Mouse (Mus musculus): ENCODE measurements at regions not wholly inside any gene's neighbourhood (a gene's known extent, or its start where the extent isn't known, plus 50 kb on each side); places are given as distances from the start of the nearest gene placed in this dataset.

- no peaks in the 10 kb centered on the region for H3K4me1 ChIP-seq (ENCODE audit: control insufficient read depth, insufficient read depth, low read length)
- TF ChIP-seq POLR2A (IDR thresholded peaks at IDR 0.05; ENCODE audit: borderline replicate concordance, low read depth, low read length) (no peak), CTCF (IDR thresholded peaks at IDR 0.05; ENCODE audit: low read depth, low read length) (no peak)
- no peak overlapping the region for H3K27ac ChIP-seq (ENCODE audit: insufficient read depth, low read depth, low read length)
- H3K4me3 ChIP-seq (ENCODE audit: insufficient read depth, low read length) = no peak overlapping the region
These were observed 185.8 kb upstream of the Kcnab2 start for GRCm38 (mm10) chr4:152663482-152663881.

DNA sequence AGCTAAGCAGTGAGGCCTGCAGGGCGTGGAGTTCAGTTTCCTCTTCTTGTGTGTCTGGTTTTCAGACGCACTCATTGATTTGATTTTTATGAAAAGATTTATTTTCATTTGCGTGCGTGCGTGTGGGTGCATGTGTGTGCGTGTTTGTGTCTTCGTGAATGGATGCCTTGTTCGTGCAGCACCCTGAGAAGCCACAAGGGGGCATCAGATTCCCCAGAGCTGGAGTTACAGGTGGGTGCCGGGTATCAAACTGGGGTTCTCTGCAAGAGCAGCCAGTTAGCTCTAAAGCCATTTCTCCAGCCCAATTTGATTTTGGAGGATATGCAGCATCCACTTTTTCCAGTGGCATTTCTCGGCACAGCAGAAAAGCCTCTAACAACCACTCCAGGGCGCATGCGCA, 185.4 kb upstream of the Kcnab2 start:
- H3K4me3 ChIP-seq (ENCODE audit: insufficient read depth, low read length) = no peak overlapping the region
- no peak overlapping the region for H3K27ac ChIP-seq (ENCODE audit: insufficient read depth, low read depth, low read length)
- TF ChIP-seq POLR2A (IDR thresholded peaks at IDR 0.05; ENCODE audit: borderline replicate concordance, low read depth, low read length) (no peak), CTCF (IDR thresholded peaks at IDR 0.05; ENCODE audit: low read depth, low read length) (no peak)
- H3K4me1 ChIP-seq (ENCODE audit: control insufficient read depth, insufficient read depth, low read length) = no peaks in the 10 kb centered on the region

GRCm38 (mm10) chr4:152662439-152662838, 184.8 kb upstream of the Kcnab2 start:
- TF ChIP-seq POLR2A (IDR thresholded peaks at IDR 0.05; ENCODE audit: borderline replicate concordance, low read depth, low read length) (no peak), CTCF (IDR thresholded peaks at IDR 0.05; ENCODE audit: low read depth, low read length) (no peak)

DNA sequence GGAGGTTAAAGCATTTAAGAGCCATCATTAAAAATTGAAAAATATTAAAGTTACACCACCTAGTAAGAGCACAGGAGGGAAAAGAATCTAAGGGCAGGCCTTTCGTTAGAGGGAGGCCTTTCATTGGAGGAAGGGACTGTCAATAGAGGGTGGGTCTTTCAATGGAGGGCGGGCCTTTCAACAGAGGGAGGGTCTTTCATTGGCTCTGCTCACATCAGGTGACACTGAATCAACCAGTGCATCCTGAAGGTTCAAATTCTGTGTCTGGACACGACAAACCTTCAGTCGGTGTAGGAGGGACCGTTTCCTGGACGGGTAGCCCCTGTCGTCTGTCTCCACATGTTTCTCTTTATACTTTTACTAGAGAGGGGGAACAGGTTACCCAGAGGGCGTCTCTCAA, 172.5 kb upstream of the Kcnab2 start:
- TF ChIP-seq CTCF (IDR thresholded peaks at IDR 0.05; ENCODE audit: low read depth, low read length) (no peak), POLR2A (IDR thresholded peaks at IDR 0.05; ENCODE audit: borderline replicate concordance, low read depth, low read length) (no peak)
- Histone ChIP-seq H3K27ac (ENCODE audit: insufficient read depth, low read depth, low read length) (no peak overlapping the region), H3K4me3 (ENCODE audit: insufficient read depth, low read length) (no peak overlapping the region), H3K4me1 (ENCODE audit: control insufficient read depth, insufficient read depth, low read length) (no peaks in the 10 kb centered on the region)

More at GRCm38 (mm10) chr4:152662439-152662838, 184.8 kb upstream of the Kcnab2 start:
- H3K4me3 ChIP-seq (ENCODE audit: insufficient read depth, low read length) = no peak overlapping the region
- no peaks in the 10 kb centered on the region for H3K4me1 ChIP-seq (ENCODE audit: control insufficient read depth, insufficient read depth, low read length)
- H3K27ac ChIP-seq (ENCODE audit: insufficient read depth, low read depth, low read length) = no peak overlapping the region

GRCm38 (mm10) chr4:152647620-152648019, 169.9 kb upstream of the Kcnab2 start:
- H3K27ac ChIP-seq (ENCODE audit: insufficient read depth, low read depth, low read length) = no peak overlapping the region
- H3K4me3 ChIP-seq (ENCODE audit: insufficient read depth, low read length) = no peak overlapping the region
- H3K4me1 ChIP-seq (ENCODE audit: control insufficient read depth, insufficient read depth, low read length) = no peaks in the 10 kb centered on the region
- TF ChIP-seq CTCF (IDR thresholded peaks at IDR 0.05; ENCODE audit: low read depth, low read length) (no peak), POLR2A (IDR thresholded peaks at IDR 0.05; ENCODE audit: borderline replicate concordance, low read depth, low read length) (no peak)

DNA sequence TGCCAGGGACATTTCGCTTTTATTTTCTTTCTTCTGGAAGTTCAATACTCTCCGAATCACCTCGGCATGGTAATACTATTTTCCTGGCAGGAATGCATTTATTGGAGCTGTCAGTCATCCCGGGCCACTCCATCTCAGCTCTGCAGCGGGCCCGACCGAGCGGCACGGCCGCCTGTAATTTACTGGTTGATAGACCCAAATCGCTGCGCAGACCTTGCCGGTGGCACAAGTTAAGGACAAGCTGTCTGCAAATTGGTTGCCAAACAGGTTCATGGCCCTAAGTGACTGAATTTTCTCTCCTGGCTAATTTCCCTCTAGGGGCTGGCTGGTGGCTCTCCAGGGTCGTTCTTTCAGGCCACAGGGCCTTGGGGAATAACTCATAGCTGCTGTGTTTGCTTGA, 169.4 kb upstream of the Kcnab2 start:
- no peak overlapping the region for H3K27ac ChIP-seq (ENCODE audit: insufficient read depth, low read depth, low read length)
- H3K4me3 ChIP-seq (ENCODE audit: insufficient read depth, low read length) = no peak overlapping the region
- no peaks in the 10 kb centered on the region for H3K4me1 ChIP-seq (ENCODE audit: control insufficient read depth, insufficient read depth, low read length)
- TF ChIP-seq CTCF (IDR thresholded peaks at IDR 0.05; ENCODE audit: low read depth, low read length) = no peak
- TF ChIP-seq POLR2A (IDR thresholded peaks at IDR 0.05; ENCODE audit: borderline replicate concordance, low read depth, low read length) = no peak

- no peak for TF ChIP-seq CTCF (IDR thresholded peaks at IDR 0.05; ENCODE audit: low read depth, low read length)
- no peak for TF ChIP-seq POLR2A (IDR thresholded peaks at IDR 0.05; ENCODE audit: borderline replicate concordance, low read depth, low read length)
- H3K27ac ChIP-seq (ENCODE audit: insufficient read depth, low read depth, low read length) = no peak overlapping the region
- no peaks in the 10 kb centered on the region for H3K4me1 ChIP-seq (ENCODE audit: control insufficient read depth, insufficient read depth, low read length)
- H3K4me3 ChIP-seq (ENCODE audit: insufficient read depth, low read length) = no peak overlapping the region
These were observed 159.4 kb upstream of the Kcnab2 start for GRCm38 (mm10) chr4:152637088-152637487.

DNA sequence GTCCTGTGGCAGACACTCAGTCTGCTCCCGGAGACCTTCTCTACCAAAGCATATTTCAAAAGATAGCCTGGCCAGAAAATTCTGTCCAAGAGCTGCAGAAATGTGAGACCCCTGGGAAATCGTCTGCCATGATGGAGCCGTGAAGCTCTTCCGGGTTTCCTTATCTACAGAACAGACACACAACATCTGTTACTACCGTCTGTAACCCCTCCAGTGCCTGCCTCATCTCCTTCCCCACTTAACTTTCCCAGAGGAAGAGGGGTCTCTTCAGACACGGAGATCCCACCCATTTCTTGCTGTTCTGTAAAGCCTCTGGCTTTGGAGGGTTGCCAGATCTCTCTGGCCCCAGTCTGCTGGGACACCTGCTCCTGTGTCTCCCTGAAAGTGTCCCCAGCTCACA, 156.2 kb upstream of the Kcnab2 start:
- H3K27ac ChIP-seq (ENCODE audit: insufficient read depth, low read depth, low read length) = no peak overlapping the region
- TF ChIP-seq CTCF (IDR thresholded peaks at IDR 0.05; ENCODE audit: low read depth, low read length) (no peak), POLR2A (IDR thresholded peaks at IDR 0.05; ENCODE audit: borderline replicate concordance, low read depth, low read length) (no peak)
- no peaks in the 10 kb centered on the region for H3K4me1 ChIP-seq (ENCODE audit: control insufficient read depth, insufficient read depth, low read length)
- H3K4me3 ChIP-seq (ENCODE audit: insufficient read depth, low read length) = no peak overlapping the region

GRCm38 (mm10) chr4:152628111-152628510, 150.4 kb upstream of the Kcnab2 start:
- Histone ChIP-seq H3K4me3 (ENCODE audit: insufficient read depth, low read length) (no peak overlapping the region), H3K4me1 (ENCODE audit: control insufficient read depth, insufficient read depth, low read length) (no peaks in the 10 kb centered on the region), H3K27ac (ENCODE audit: insufficient read depth, low read depth, low read length) (no peak overlapping the region)
- TF ChIP-seq POLR2A (IDR thresholded peaks at IDR 0.05; ENCODE audit: borderline replicate concordance, low read depth, low read length) (no peak), CTCF (IDR thresholded peaks at IDR 0.05; ENCODE audit: low read depth, low read length) (no peak)

DNA sequence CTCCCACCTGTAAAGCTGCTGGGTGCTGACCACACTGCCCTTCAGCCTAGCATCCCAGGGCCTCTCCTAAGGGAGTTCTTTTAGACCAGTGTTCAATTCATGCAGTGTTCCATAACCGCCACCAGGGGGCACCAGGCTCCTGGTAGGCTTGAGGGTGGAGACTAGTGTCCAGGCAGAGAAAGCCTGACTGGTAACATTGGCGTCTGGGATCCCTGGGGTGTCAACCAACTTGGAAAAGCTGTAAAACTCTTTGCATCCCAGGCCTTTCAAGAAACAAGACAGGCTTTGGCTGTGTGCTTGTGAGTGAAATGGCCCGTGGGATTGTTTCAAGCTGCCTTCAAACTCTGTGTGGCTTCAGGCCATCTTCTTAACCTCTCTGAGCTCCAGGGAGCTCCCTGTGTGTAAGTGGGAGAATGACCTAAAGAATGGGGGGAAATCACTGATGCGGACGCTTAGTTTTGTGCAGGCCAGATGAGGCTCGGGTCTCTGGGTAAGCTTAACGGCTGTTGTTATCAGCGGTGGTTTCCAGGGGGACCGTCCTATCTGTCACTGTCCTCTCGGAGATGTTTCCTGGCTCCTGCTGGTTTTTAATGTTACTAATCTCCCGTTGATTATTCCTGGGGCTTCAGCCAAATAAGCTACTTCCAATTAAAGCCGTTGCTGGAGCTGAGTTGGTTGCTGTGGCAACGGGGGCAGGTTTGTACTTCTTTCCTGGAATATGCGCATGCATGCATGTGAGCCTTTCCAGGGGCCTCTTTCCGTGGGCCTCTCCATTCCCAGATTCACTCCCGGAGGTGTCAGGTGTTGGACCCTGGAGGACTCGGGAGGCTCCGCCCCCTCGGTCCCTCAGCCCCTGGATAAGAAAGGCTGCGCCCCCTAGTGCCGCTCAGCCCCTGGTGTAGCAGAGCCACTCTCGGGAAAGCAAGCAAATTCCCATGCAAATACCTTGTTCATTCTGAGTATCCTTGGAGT, 147.6 kb upstream of the Kcnab2 start:
- no peaks in the 10 kb centered on the region for H3K4me1 ChIP-seq (ENCODE audit: control insufficient read depth, insufficient read depth, low read length)
- TF ChIP-seq POLR2A (IDR thresholded peaks at IDR 0.05; ENCODE audit: borderline replicate concordance, low read depth, low read length) (no peak), CTCF (IDR thresholded peaks at IDR 0.05; ENCODE audit: low read depth, low read length) (no peak)
- no peak overlapping the region for H3K4me3 ChIP-seq (ENCODE audit: insufficient read depth, low read length)
- H3K27ac ChIP-seq (ENCODE audit: insufficient read depth, low read depth, low read length) = no peak overlapping the region
